Mouse (Mus musculus) bone marrow, adult 2 months (tissue): ENCODE measurements around the gene Ergic1.

Experiments used
- CTCF ChIP-seq: fragments of 200-500 bp; IDR thresholded peaks from 2 replicates; pipeline ENCODE4 v1.5.1; 2011; ENCODE audit warnings: low read length, control low read depth; ENCODE audit not compliant: control insufficient read depth, insufficient read depth
- POLR2A ChIP-seq: fragments of 200-500 bp; IDR thresholded peaks from 2 replicates; pipeline ENCODE4 v1.6.1; 2011; ENCODE audit warnings: low read depth, mild to moderate bottlenecking, control low read depth, low read length, borderline replicate concordance; ENCODE audit not compliant: control insufficient read depth

DNA sequence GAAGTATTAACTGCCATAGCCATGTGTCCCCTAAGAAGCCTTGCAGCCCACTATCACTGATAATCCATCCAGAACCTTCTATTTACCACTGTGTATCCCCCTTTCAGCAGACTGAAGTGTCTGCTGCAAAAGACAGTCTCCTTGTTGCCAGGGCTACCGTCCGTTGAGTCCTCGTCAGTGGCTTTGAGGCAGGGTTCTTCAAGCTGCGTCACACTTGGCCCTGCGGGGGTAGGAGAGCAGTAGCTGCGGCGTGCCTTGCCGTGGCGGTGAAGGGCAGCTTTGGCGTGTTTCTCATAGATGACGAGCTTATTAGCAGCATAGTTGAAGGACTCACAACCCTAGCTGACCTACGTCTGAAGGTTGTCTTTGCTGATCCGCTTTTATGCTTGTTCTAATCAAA, 140.3 kb downstream of the Ergic1 start:
- TF ChIP-seq CTCF = no peak
- no peak for TF ChIP-seq POLR2A
